Mouse (Mus musculus) Patski (cell line): Measurements from ENCODE around the gene Smad1. TPM values are rescaled to one million over a fixed set of nuclear protein-coding genes. Genes with fewer than 3 reads are reported as not detected.

ENCODE experiments used
- ATAC-seq: fragments of 100-300 bp; one replicate; pipeline ENCODE4 v1.8.0; 2021
- CTCF ChIA-PET: fragments of 350-600 bp; sonication (Branson Sonifier 250); formaldehyde crosslinking; loops from one replicate; lab custom pipeline; 2022; ENCODE audit warnings: inconsistent platforms; lab: Charles Lee
- POLR2A ChIA-PET: fragments of 350-600 bp; sonication (Branson Sonifier 250); formaldehyde crosslinking; loops from one replicate; lab custom pipeline; 2022; ENCODE audit warnings: antibody characterized with exemption, inconsistent platforms; lab: Charles Lee
- DNase-seq: peaks from one replicate; pipeline ENCODE4 v3.0.0-alpha.2; 2011; ENCODE audit warnings: low read depth, low spot score
- H3K27me3 ChIP-seq: fragments of 371-371 bp; one replicate; pipeline ENCODE4 v1.5.1; 2021
- CTCF ChIP-seq: fragments of 100-300 bp; IDR thresholded peaks from one replicate; pipeline ENCODE4 v1.5.1; 2021
- in situ Hi-C: fragments of 300-500 bp; cut with MboI; formaldehyde crosslinking; loops from 3 replicates; pipeline ENCODE4 v1.11.1; 2018; ENCODE audit warnings: low pct_unique_long_range_greater_than_20kb, mixed read lengths
- polyA plus RNA-seq: library from polyadenylated mRNA; unstranded; gene quantifications from one replicate; pipeline ENCODE4 v1.2.3, GENCODE M21; 2021

The Smad1 gene
- polyA plus RNA-seq, 1 experiment from 2014 or later: 31.5 TPM

- TF ChIP-seq CTCF: no peak
- ATAC-seq (no peak), DNase-seq (no peak)
- CTCF ChIA-PET: interaction anchor here (1.0 to 1.2 kb wide), 2 partner anchors 34 kb away, joined by 3 to 4 read pairs; no protein-coding TSS in a partner anchor
- in situ Hi-C loops: loop anchor here (10.0 kb wide), 1 partner anchor 252 kb away; no protein-coding TSS in a partner anchor
- POLR2A ChIA-PET: no interaction called here
- no peaks in the 10 kb centered on the region for H3K27me3 ChIP-seq
Observed at GRCm38 (mm10) chr8:79332109-79332900, 67.0 kb downstream of the Smad1 start.

GRCm38 (mm10) chr8:79331571-79331970, 67.7 kb downstream of the Smad1 start:
- no peak for TF ChIP-seq CTCF
- in situ Hi-C loops: loop anchor here (10.0 kb wide), 1 partner anchor 253 kb away; no protein-coding TSS in a partner anchor
- ChIA-PET CTCF (interaction anchor here (1.2 kb wide), 1 partner anchor 33 kb away, joined by 4 read pairs; no protein-coding TSS in a partner anchor), POLR2A (no interaction called here)
- DNase-seq: no peak
- no peaks in the 10 kb centered on the region for H3K27me3 ChIP-seq
- ATAC-seq: no peak

DNA sequence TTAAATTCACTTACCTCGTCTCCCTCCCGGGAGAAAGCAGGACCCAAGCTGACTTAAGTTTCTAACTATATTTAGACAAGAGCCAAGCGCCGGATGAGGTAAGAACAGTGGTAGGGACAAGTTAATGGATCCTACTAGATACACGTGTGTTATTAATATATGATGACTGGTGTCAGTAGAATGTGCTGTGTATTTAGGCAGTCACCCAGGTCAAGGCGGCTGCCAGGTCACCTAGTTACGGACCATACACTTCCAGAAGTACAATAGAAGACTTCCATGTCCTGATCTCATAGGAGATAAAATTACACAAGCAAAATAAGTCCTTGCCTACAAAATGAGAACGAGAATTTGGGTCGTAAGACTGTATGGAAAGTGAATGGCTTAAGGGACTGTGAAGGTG, 68.3 kb downstream of the Smad1 start:
- ChIA-PET CTCF (interaction anchor here (1.2 kb wide), 1 partner anchor 32 kb away, joined by 4 read pairs; no protein-coding TSS in a partner anchor), POLR2A (no interaction called here)
- in situ Hi-C loops: loop anchor here (10.0 kb wide), 1 partner anchor 254 kb away; no protein-coding TSS in a partner anchor
- ATAC-seq: no peak
- H3K27me3 ChIP-seq: no peaks in the 10 kb centered on the region
- DNase-seq: no peak
- TF ChIP-seq CTCF: no peak

- ATAC-seq: no peak
- DNase-seq: no peak
- ChIA-PET POLR2A (no interaction called here), CTCF (no interaction called here)
- in situ Hi-C loops: loop anchor here (10.0 kb wide), 1 partner anchor 255 kb away; no protein-coding TSS in a partner anchor
- no peak for TF ChIP-seq CTCF
- H3K27me3 ChIP-seq: no peaks in the 10 kb centered on the region
Observed at GRCm38 (mm10) chr8:79329735-79330134, 69.6 kb downstream of the Smad1 start.

DNA sequence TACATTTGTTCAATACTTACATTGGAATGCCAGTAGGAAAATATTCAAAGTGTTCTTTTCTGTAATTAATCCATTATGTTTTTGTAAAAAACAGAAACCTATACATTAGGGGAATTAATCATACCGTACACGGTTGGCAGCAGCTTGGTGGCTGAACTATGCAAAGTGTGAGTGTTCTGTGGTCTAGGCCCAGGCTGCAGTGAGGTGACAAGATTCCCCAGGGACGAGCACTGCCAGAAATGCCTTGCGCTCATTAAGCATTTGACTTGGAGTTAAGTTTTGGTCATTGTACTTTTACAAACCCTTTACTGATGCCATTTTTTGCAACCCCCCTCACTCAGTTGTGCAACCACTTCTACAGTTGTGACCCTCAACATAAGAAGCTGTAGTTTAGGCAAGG, 70.1 kb downstream of the Smad1 start:
- ChIA-PET CTCF (interaction anchor here (0.9 kb wide), 1 partner anchor 31 kb away, joined by 3 read pairs; no protein-coding TSS in a partner anchor), POLR2A (no interaction called here)
- no peak for ATAC-seq
- TF ChIP-seq CTCF: no peak
- no peaks in the 10 kb centered on the region for H3K27me3 ChIP-seq
- no peak for DNase-seq
- in situ Hi-C loops: no loop called here

DNA sequence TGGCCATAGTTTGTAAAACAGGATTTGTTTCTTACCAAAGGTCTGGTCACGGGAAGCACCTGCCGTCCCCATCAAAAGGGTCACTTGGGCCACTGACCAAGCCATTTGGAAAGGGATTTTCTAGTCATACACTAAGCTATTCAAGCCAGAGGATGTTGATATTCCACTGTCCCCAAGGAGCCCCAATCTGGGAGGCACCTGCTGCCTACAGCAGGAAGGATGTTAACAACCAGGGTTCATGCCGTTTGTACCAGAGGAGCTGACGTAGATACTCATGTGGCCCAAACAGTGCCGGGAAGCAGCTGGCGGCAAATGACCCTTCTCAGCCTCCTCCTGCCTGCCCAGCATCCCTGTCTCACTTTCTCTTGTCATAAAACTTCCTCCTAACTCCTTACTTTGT, 73.8 kb downstream of the Smad1 start:
- TF ChIP-seq CTCF: no peak
- ChIA-PET CTCF (no interaction called here), POLR2A (no interaction called here)
- ATAC-seq (no peak), DNase-seq (no peak)
- no peaks in the 10 kb centered on the region for H3K27me3 ChIP-seq
- in situ Hi-C loops: no loop called here

DNA sequence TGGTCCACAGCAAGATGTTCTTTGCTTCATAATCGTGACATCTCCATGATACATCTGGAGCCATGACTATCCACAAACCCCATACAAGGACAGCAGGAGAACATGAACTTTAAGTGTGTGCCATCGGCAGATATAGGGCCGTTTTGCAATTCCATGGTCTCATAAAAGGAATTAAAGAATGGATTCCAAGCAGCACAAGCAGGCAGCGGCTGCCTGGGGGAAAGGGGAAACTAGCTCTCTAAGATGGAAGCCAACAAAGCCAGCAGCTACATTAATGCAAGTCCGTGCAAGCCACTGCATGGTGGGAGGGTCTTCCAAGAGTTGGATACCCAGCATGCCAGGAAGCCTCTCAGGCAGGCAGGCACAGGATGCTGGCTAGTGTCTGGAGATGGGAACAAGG, 74.4 kb downstream of the Smad1 start:
- ChIA-PET POLR2A (no interaction called here), CTCF (no interaction called here)
- in situ Hi-C loops: loop anchor here (25.0 kb wide), 1 partner anchor 1162 kb away; the partner anchor contains the start of gene Gypa
- ATAC-seq (no peak), DNase-seq (no peak)
- H3K27me3 ChIP-seq: no peaks in the 10 kb centered on the region
- no peak for TF ChIP-seq CTCF

GRCm38 (mm10) chr8:79324036-79324435, 75.3 kb downstream of the Smad1 start:
- H3K27me3 ChIP-seq: no peaks in the 10 kb centered on the region
- CTCF ChIA-PET: no interaction called here
- no peak for TF ChIP-seq CTCF
- ATAC-seq: no peak
- POLR2A ChIA-PET: no interaction called here
- no peak for DNase-seq
- in situ Hi-C loops: loop anchor here (25.0 kb wide), 1 partner anchor 1163 kb away; the partner anchor contains the start of gene Gypa

GRCm38 (mm10) chr8:79323121-79323520, 76.2 kb downstream of the Smad1 start:
- CTCF ChIA-PET: interaction anchor here (1.1 kb wide), 1 partner anchor 18 kb away, joined by 3 read pairs; no protein-coding TSS in a partner anchor
- DNase-seq (no peak), ATAC-seq (no peak)
- in situ Hi-C loops: loop anchor here (25.0 kb wide), 1 partner anchor 1164 kb away; the partner anchor contains the start of gene Gypa
- TF ChIP-seq CTCF: no peak
- POLR2A ChIA-PET: no interaction called here
- H3K27me3 ChIP-seq: no peaks in the 10 kb centered on the region

GRCm38 (mm10) chr8:79310801-79311200, 88.5 kb downstream of the Smad1 start:
- TF ChIP-seq CTCF: no peak
- no peak for ATAC-seq
- ChIA-PET POLR2A (no interaction called here), CTCF (interaction anchor here (2.3 kb wide), 1 partner anchor 12 kb away, joined by 7 read pairs; no protein-coding TSS in a partner anchor)
- in situ Hi-C loops: loop anchor here (25.0 kb wide), 1 partner anchor 1176 kb away; the partner anchor contains the start of gene Gypa
- DNase-seq: no peak
- peaks cover 8% of the 10 kb centered on the region for H3K27me3 ChIP-seq

DNA sequence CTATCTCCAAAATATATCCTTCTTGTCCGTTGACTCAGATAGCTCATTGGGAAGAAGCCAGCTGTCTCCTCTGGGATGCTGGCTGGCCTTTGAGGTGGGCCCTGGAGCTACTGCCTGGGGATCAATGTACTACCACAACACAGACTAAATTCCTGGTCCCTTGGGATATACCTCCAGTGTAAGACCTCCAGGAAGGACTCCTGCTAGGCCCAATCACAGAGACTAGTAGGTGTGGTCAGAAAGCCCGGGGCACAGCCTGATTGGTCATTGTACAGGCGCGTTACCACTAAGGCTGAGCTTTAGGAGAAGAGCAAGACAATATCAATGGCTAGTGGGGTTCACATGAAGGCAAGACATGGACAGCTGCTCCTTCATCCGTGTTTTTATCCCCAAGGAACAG, 93.4 kb downstream of the Smad1 start:
- H3K27me3 ChIP-seq: no peaks in the 10 kb centered on the region
- no peak for TF ChIP-seq CTCF
- ATAC-seq (no peak), DNase-seq (no peak)
- ChIA-PET POLR2A (no interaction called here), CTCF (no interaction called here)
- in situ Hi-C loops: loop anchor here (5.0 to 25.0 kb wide), 3 partner anchors 179 to 1181 kb away; partner anchors contain the start of gene Gypa
